Mouse (Mus musculus) hindbrain, embryonic 13.5 days (tissue): Measurements from ENCODE around the gene Olfr728. TPM values are rescaled to one million over a fixed set of nuclear protein-coding genes. Genes with fewer than 3 reads are reported as not detected.

Experiments
- ATAC-seq: fragments of 200-750 bp; cut with Nextera tagmentation; 2 replicates; pipeline ENCODE4 v1.8.0; 2017; ENCODE audit warnings: moderate TSS enrichment; ENCODE audit not compliant: low FRiP score
- H3K27ac ChIP-seq: fragments of 300-500 bp; sonication (generic); 2 replicates; pipeline ENCODE4 v1.5.1; 2015; ENCODE audit warnings: inconsistent platforms, mild to moderate bottlenecking, moderate library complexity
- H3K27me3 ChIP-seq: fragments of 300-500 bp; sonication (generic); 2 replicates; pipeline ENCODE4 v1.6.1; 2015; ENCODE audit warnings: mild to moderate bottlenecking, inconsistent platforms
- H3K36me3 ChIP-seq: fragments of 300-500 bp; sonication (generic); 2 replicates; pipeline ENCODE4 v1.6.1; 2015; ENCODE audit warnings: mild to moderate bottlenecking, inconsistent platforms
- H3K4me1 ChIP-seq: fragments of 300-500 bp; sonication (generic); replicated peaks from 2 replicates; pipeline ENCODE4 v1.6.1; 2015; ENCODE audit warnings: inconsistent platforms
- H3K4me2 ChIP-seq: fragments of 300-500 bp; sonication (generic); 2 replicates; pipeline ENCODE4 v1.6.1; 2015; ENCODE audit warnings: inconsistent platforms, mild to moderate bottlenecking, moderate library complexity
- H3K4me3 ChIP-seq: fragments of 300-500 bp; sonication (generic); 2 replicates; pipeline ENCODE4 v1.5.1; 2015; ENCODE audit warnings: mild to moderate bottlenecking, inconsistent platforms
- H3K9ac ChIP-seq: fragments of 300-500 bp; sonication (generic); 2 replicates; pipeline ENCODE4 v1.6.1; 2015; ENCODE audit warnings: mild to moderate bottlenecking, inconsistent platforms
- H3K9me3 ChIP-seq: fragments of 300-500 bp; sonication (generic); 2 replicates; pipeline ENCODE4 v1.6.1; 2016; ENCODE audit warnings: inconsistent platforms
- WGBS: fragments of 180-500 bp; shearing (Covaris S2); methylation state at CpG from one replicate; pipeline ENCODE4 v1.1.7; 2015; 5-methylcytosine and 5-hydroxymethylcytosine counted together
- polyA plus RNA-seq: library from polyadenylated mRNA; unstranded; fragments of >200 nt; fragmentation: Nextera tagmentation; extraction: Ambion mirVana; gene quantifications from 2 replicates; pipeline ENCODE4 v1.2.1, GENCODE M21; 2015

The Olfr728 gene
- polyA plus RNA-seq = not detected in 2 replicates

DNA sequence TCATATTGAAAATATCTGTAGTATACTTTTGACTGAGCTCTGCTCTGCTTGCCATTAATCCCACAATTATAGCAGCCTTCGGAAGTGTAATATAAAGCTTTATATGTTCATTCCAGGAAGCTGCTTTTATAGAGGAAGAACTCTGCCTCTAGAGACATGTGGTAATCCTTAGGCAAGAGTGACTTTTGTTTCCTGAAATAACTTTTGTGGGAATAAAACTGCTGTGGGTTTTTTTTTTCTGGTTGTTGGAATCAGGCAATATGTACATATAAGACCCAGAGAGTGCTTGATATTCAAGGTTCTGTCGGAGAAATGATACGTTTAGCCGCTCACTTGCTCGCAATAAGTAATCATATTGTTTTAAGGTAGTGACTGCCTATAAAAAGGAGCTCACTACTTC is at the start of gene Olfr728:
Gene Olfr728, minus strand, starts transcription at position 101 of the 400 bp plus-strand sequence.
- Histone ChIP-seq H3K4me1 (no peaks in the 10 kb centered on the region), H3K36me3 (no peaks in the 10 kb centered on the region), H3K27ac (no peak within 1 kb of the TSS), H3K27me3 (no peaks in the 10 kb centered on the region), H3K4me2 (no peak within 1 kb of the TSS), H3K9ac (no peak within 1 kb of the TSS), H3K9me3 (no peaks in the 10 kb centered on the region), H3K4me3 (no peak within 1 kb of the TSS)
- WGBS = 93% methylated on average over 5 of the region's 5 CpGs
- no peak for ATAC-seq

DNA sequence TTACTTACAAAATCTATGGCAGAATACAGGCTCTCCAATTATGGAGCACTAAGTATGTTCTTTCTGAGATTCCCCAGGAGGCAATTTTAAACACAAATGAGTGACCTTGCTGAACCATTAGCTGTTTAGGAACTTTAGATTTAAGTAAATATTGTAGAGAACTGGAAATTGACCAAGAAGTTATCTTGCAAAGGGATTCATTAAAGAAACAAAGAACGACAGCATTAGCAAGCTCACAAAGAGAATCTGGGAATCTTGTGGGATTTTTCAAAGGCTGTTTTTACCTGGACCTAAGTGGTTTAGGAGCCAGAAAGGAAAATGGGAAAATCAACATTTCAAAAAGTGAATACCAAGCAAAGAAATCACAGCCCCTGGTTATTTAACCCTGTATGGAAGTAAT is 45.6 kb upstream of the Olfr728 start, which contains the start of gene Olfr730:
Gene Olfr730, minus strand, starts transcription at position 101 of the 400 bp plus-strand sequence.
- no peak within 1 kb of the TSS for H3K4me2 ChIP-seq
- H3K9ac ChIP-seq = no peak within 1 kb of the TSS
- no peak for ATAC-seq
- H3K9me3 ChIP-seq = no peaks in the 10 kb centered on the region
- H3K27me3 ChIP-seq = no peaks in the 10 kb centered on the region
- H3K27ac ChIP-seq = no peak within 1 kb of the TSS
- no peak within 1 kb of the TSS for H3K4me3 ChIP-seq
- H3K4me1 ChIP-seq = no peaks in the 10 kb centered on the region
- WGBS = 59% methylated on average over 1 of the region's 1 CpGs
- H3K36me3 ChIP-seq = no peaks in the 10 kb centered on the region

DNA sequence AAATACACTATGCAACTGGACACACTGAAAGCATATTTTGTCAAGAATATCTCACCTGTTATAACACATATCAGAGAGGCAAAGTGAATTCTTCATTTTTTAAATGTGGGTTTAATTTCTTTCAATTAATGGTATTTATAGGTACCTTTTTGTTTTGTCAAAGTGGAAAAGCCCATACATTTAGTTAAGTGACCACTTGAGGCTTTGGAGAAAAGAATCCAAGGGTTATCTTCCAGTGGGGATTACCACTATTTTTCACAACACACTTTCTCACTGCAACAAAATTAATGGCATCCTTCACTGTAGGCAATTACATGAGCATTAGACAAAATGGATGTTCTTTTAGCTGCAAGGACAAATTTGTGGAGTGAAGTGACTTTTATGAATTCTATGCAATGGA is 10.3 kb upstream of the Olfr728 start, which contains the start of gene Olfr729:
Gene Olfr729, minus strand, starts transcription at position 101 of the 400 bp plus-strand sequence.
- no peak within 1 kb of the TSS for H3K9ac ChIP-seq
- H3K36me3 ChIP-seq = no peaks in the 10 kb centered on the region
- no peaks in the 10 kb centered on the region for H3K27me3 ChIP-seq
- H3K4me2 ChIP-seq = no peak within 1 kb of the TSS
- no peaks in the 10 kb centered on the region for H3K4me1 ChIP-seq
- H3K4me3 ChIP-seq = no peak within 1 kb of the TSS
- no peak for ATAC-seq
- no peaks in the 10 kb centered on the region for H3K9me3 ChIP-seq
- no peak within 1 kb of the TSS for H3K27ac ChIP-seq

DNA sequence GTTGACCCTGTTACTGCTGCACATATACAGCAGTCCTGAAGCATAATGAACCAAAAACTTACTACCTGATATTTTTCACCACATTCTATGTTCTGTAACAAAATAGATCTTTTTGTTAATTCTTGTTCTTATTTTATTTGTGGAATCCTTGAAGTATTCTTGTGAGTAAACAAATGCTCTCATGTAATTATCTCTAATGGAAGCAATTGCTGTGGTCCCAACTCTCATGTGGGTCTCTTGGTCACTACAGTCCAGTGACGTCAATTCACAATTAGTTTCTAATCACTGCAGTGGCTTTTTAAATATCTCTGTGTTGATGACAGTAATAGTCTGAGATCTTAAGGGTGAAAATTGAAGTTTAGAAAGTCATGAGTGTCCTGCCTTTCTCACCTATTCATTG is 19.6 kb downstream of the Olfr728 start, which contains the start of gene Olfr727:
Gene Olfr727, plus strand, starts transcription at position 301 of the 400 bp plus-strand sequence.
- H3K4me3 ChIP-seq = no peak within 1 kb of the TSS
- WGBS = 90% methylated on average over 1 of the region's 1 CpGs
- no peak within 1 kb of the TSS for H3K27ac ChIP-seq
- ATAC-seq = no peak
- no peaks in the 10 kb centered on the region for H3K36me3 ChIP-seq
- H3K9me3 ChIP-seq = no peaks in the 10 kb centered on the region
- H3K4me2 ChIP-seq = no peak within 1 kb of the TSS
- H3K9ac ChIP-seq = no peak within 1 kb of the TSS
- H3K27me3 ChIP-seq = no peaks in the 10 kb centered on the region
- no peaks in the 10 kb centered on the region for H3K4me1 ChIP-seq

DNA sequence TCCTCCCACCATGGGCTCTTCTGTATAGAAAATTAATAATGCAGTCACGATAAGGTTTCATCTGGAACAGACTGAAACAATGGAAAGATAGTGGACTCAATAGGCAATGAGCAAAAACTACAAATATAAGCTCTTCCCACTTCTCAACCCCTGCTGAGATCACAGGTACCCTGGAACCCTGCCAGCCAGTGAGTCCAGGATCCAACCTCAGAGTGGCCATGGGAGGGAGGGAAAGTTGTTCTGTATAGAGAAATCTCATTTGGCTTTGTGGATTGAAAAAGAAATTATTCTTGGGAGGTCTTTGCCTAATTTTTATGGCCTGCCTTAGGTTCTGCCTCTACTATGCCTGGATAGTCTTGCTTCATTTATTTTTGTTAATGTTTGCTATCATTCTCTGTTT is 51.6 kb downstream of the Olfr728 start, which contains the start of gene Olfr726:
Gene Olfr726, minus strand, starts transcription at position 101 of the 400 bp plus-strand sequence.
- no peak within 1 kb of the TSS for H3K4me3 ChIP-seq
- no peaks in the 10 kb centered on the region for H3K36me3 ChIP-seq
- ATAC-seq = no peak
- H3K4me1 ChIP-seq = no peaks in the 10 kb centered on the region
- no peaks in the 10 kb centered on the region for H3K27me3 ChIP-seq
- no peak within 1 kb of the TSS for H3K27ac ChIP-seq
- 79% methylated on average over 1 of the region's 1 CpGs for WGBS
- no peak within 1 kb of the TSS for H3K4me2 ChIP-seq
- H3K9me3 ChIP-seq = no peaks in the 10 kb centered on the region
- H3K9ac ChIP-seq = no peak within 1 kb of the TSS

Other genes starting within 250 kb of the Olfr728 start
- gene Olfr722, start 240.7 kb downstream of the Olfr728 start, polyA plus RNA-seq = not detected in 2 replicates
- gene Olfr723, start 210.9 kb downstream of the Olfr728 start, polyA plus RNA-seq = not detected in 2 replicates
- not detected in 2 replicates for gene Olfr724, start 179.4 kb downstream of the Olfr728 start, polyA plus RNA-seq
- not detected in 2 replicates for gene Olfr725, start 102.3 kb downstream of the Olfr728 start, polyA plus RNA-seq
- gene Olfr726, start 51.7 kb downstream of the Olfr728 start, polyA plus RNA-seq = not detected in 2 replicates
- gene Olfr727, start 19.5 kb downstream of the Olfr728 start, polyA plus RNA-seq = not detected in 2 replicates
- gene Olfr729, start 10.2 kb upstream of the Olfr728 start, polyA plus RNA-seq = not detected in 2 replicates
- not detected in 2 replicates for gene Olfr730, start 45.5 kb upstream of the Olfr728 start, polyA plus RNA-seq
- not detected in 2 replicates for gene Olfr731, start 99.2 kb upstream of the Olfr728 start, polyA plus RNA-seq
- not detected in 2 replicates for gene Olfr732, start 141.5 kb upstream of the Olfr728 start, polyA plus RNA-seq
- gene Olfr733, start 158.8 kb upstream of the Olfr728 start, polyA plus RNA-seq = not detected in 2 replicates
- gene Olfr734, start 184.1 kb upstream of the Olfr728 start, polyA plus RNA-seq = not detected in 2 replicates
- gene Olfr735, start 206.2 kb upstream of the Olfr728 start, polyA plus RNA-seq = not detected in 2 replicates
- not detected in 2 replicates for gene Tlr11, start 215.2 kb upstream of the Olfr728 start, polyA plus RNA-seq
- gene Olfr736, start 238.5 kb upstream of the Olfr728 start, polyA plus RNA-seq = not detected in 2 replicates